ENCODE assay signal across 9 mouse cellular contexts in the genomic region with DNA sequence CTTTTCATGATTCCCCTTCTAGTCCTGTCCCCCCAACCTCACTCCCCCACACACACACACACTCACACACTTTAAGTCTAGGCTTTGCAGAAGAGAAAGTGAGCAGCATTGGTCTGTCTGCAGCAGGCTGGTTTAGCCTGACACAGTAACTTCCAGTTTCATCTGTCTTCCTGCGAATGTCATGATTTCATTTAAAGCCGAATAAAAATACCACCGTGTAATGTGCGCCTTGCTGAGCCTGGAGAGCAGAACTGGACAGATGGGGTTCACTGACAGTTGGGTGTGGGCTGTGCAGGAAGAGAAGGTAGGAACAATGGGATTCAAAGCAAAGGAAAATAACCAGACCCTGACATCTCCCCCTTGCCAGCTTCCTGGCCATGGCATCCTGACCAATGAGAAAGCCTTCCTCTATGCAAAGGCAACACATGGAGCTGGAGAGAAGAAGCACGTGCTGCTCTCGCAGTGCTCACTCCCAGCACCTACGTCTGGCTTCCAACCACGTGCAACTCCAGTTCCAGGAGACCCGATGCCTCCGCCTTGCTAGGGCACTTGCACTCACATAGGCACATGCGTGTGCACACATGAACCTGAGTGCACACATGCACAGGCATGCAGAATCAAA. TPM values are rescaled to one million over a fixed set of nuclear protein-coding genes. Genes with fewer than 3 reads are reported as not detected.
A peak's percentile ranks its signal among the peaks of the same experiment; 100 is the strongest.
DNase-seq lines count a peak whose midpoint lies in the region; TF ChIP-seq lines count a peak whose summit lies in the region.
"Had no signal": no experiment of that assay in that cellular context is flagged by ENCODE, and none has a peak within 500 bp of the region (broad histone marks: within the 10 kb centered on the region; RNA-seq: fewer than 3 reads in every experiment).

No protein-coding gene starts in this region.

- H3K27ac ChIP-seq in gastrocnemius, adult 2 months, result no peak overlapping the region
- H3K27ac ChIP-seq: liver, embryonic 15.5 days had no signal

- TF ChIP-seq POLR2A in brain, embryonic 14.5 days (IDR thresholded peaks at IDR 0.05; ENCODE audit: borderline replicate concordance, extremely low read depth, insufficient read depth, insufficient read length, poor library complexity, severe bottlenecking), result no peak

- 0 out of 2 replicates have a peak overlapping the region, but pooled peaks have one; percentile 21 for H3K4me3 ChIP-seq in gastrocnemius, adult 2 months
- H3K4me3 ChIP-seq: liver, embryonic 15.5 days had no signal

- TF ChIP-seq CTCF in gastrocnemius, adult 2 months (IDR thresholded peaks at IDR 0.05), result no peak
- no peak for TF ChIP-seq CTCF in brain, embryonic 14.5 days (IDR thresholded peaks at IDR 0.05; ENCODE audit: borderline replicate concordance, extremely low read depth, insufficient read depth, insufficient read length)

- DNase-seq in gastrocnemius, adult 2 months, result no peak
- no peak for DNase-seq in gastrocnemius, postnatal 25 days
- DNase-seq in brain, embryonic 14.5 days (ENCODE audit: low read depth), result peak; percentile 21
- DNase-seq in frontal cortex, postnatal 25 days (ENCODE audit: low spot score in 2 of 2), result peak; percentile 13 to 30
- peak; percentile 30 to 45 for DNase-seq in left cerebral cortex, postnatal 14 days (ENCODE audit: low spot score in 2 of 2)
- DNase-seq in right cerebral cortex, postnatal 4 days, result peak; percentile 14
- no peak for DNase-seq in gastrocnemius, postnatal 10 days
- DNase-seq in yolk sac, embryonic 10.5 days (ENCODE audit: low spot score), result no peak

- intact Hi-C loops in gastrocnemius, adult 2 months (cut with DNase I), result loop anchor here (1.0 to 5.0 kb wide), 3 partner anchors 59 to 603 kb away; no protein-coding TSS in a partner anchor
- intact Hi-C loops in left cerebral cortex, postnatal 14 days (cut with DNase I), result loop anchor here (1.0 to 10.0 kb wide), 4 partner anchors 58 to 598 kb away; a partner anchor contains a TSS

RNA-seq across cellular contexts. Expression of a gene that starts 18.8 kb away (rescaled TPM):
- total RNA-seq in gastrocnemius, adult 2 months (2021), result under 1 TPM in 1 of 2 experiments, not detected in 1; 0.14 TPM
- under 1 TPM; 0.20 to 0.27 TPM for total RNA-seq in gastrocnemius, postnatal 25 days (2021)
- 0.26 and 0.78 TPM in 2 replicates for polyA plus RNA-seq in brain, embryonic 14.5 days (2012; rRNA removed)
- under 1 TPM in 1 of 2 experiments, not detected in 1; 0.66 TPM for total RNA-seq in left cerebral cortex, postnatal 14 days (2021)
- under 1 TPM; 0.80 to 0.86 TPM for total RNA-seq in gastrocnemius, postnatal 10 days (2021)
- polyA plus RNA-seq: liver, embryonic 15.5 days had no signal

RNA-seq across cellular contexts. Expression of a gene that starts 43.4 kb away (rescaled TPM):
- total RNA-seq in gastrocnemius, adult 2 months (2021), result not detected
- total RNA-seq in gastrocnemius, postnatal 25 days (2021), result not detected
- polyA plus RNA-seq in brain, embryonic 14.5 days (2012; rRNA removed), result 0.15 TPM in 1 of 2 replicates, not detected in the other
- total RNA-seq in left cerebral cortex, postnatal 14 days (2021), result not detected
- total RNA-seq in gastrocnemius, postnatal 10 days (2021), result not detected
- polyA plus RNA-seq: liver, embryonic 15.5 days had no signal

RNA-seq across cellular contexts. Expression of a gene that starts 58.8 kb away (rescaled TPM):
- total RNA-seq in gastrocnemius, adult 2 months (2021), result under 1 TPM; 0.50 to 0.56 TPM
- total RNA-seq in gastrocnemius, postnatal 25 days (2021), result 1 to 10 TPM in 1 of 2 experiments, under 1 TPM in 1; 0.72 to 1.1 TPM
- polyA plus RNA-seq in brain, embryonic 14.5 days (2012; rRNA removed), result 0.44 and 0.48 TPM in 2 replicates
- total RNA-seq in left cerebral cortex, postnatal 14 days (2021), result 1 to 10 TPM; 5.1 to 6.0 TPM
- total RNA-seq in gastrocnemius, postnatal 10 days (2021), result 1 to 10 TPM; 1.8 to 2.3 TPM

Comparison
In these comparisons a context has a peak if more than half of its experiments do, and no peak if none do; other contexts are left out.
1. DNase-seq: peak in brain, embryonic 14.5 days (single experiment), frontal cortex, postnatal 25 days (2 of 2), left cerebral cortex, postnatal 14 days (2 of 2) and right cerebral cortex, postnatal 4 days (single experiment); none in gastrocnemius, adult 2 months (single experiment), gastrocnemius, postnatal 25 days (single experiment), gastrocnemius, postnatal 10 days (single experiment) and yolk sac, embryonic 10.5 days (single experiment).